Mouse (Mus musculus) frontal cortex, postnatal 14 days (tissue): ENCODE data around the gene Ncoa6.

ENCODE experiments used
- DNase-seq, 2 experiments: peaks; one replicate each; pipeline ENCODE4 v3.0.0; 2022; ENCODE audit warnings: low spot score in 2 of 2

Ncoa6 gene

GRCm38 (mm10) chr2:155369333-155369883 lies 104.3 kb downstream of the Ncoa6 start:
- DNase-seq = no peak

DNA sequence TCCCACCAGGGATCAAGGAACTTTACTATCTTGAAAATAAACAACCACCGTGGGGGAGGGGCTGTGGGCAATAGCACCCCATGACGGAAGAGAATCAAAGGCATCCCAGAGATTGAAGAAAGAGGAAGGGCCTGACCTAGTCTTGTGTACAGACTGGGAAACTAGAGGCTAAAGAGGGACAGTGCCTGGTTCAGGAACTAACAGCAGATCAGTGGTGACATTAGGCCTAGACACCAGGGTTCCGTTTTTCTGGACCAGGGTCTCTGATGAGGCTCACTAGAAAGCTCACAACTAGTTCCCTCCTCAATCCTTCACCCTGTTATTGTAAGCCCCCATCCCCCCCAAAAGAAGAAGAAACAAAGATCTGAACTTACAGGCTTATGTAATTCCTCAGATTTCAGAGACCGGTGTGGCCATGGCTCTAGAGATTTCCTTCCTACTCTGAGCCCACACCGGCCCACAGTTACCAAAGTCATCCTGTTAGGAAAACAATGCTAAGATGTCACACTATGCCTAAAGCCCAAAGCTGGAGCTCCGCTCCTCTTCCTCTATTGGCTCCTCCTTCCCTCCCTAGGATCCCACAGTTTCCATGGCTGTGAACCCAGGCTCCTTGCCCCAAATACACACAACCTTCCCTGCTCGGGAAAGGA lies 105.9 kb downstream of the Ncoa6 start:
- DNase-seq = no peak

DNA sequence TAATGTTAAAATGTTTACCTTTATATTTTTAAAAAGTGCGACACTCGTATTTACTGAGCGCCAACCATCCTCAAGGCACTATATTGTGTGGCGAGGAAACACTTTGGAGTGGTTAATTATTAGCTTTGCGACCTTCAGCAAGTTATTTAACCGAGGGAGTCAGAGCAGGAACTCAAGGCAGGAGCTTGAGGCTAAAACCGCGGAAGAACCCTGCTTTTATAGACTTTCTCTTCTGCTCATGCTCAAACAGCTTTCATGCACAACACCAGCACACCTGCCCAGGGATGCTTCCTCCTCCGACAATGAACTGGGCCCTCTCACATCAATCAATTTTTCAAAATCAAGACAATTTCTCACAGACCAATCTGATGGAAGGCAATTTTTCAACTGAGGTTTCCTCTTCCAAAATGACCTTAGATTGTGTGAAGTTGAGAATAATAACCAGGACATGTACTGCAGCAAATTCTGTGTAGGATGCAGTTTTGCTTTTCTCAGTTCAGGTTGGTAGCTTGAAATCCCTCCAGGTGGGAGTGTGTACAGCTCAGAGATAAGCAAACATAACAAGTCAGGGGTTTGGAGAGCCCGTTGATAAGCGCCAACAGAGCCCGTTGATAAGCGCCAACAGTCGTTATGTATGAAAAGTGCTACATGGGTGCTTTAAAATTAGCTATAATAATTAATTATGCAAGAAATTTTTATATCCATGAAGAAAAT lies 115.9 kb downstream of the Ncoa6 start:
- no peak for DNase-seq

- DNase-seq = peak; percentile 90
These were observed 116.6 kb downstream of the Ncoa6 start, which contains the start of gene Pigu for GRCm38 (mm10) chr2:155356971-155357591. Gene Pigu, minus strand, starts transcription at chr2:155357430.

DNA sequence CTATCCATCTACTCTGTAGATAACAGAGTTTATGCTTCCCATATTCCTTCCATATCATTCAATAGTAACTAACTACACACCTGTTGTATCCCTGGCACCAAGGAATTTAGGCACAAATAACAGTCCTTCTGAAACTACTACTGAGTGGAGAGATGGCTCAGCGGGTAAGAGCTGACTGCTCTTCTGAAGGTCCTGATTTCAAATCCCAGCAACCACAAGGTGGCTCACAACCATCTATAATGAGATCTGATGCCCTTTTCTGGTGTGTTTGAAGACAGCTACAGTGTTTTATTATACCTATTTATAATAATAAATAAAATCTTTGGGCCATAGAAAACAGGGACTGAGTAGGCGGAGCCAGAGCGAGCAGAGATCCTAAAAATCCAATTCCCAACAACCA lies 119.3 kb downstream of the Ncoa6 start:
- DNase-seq = no peak

DNA sequence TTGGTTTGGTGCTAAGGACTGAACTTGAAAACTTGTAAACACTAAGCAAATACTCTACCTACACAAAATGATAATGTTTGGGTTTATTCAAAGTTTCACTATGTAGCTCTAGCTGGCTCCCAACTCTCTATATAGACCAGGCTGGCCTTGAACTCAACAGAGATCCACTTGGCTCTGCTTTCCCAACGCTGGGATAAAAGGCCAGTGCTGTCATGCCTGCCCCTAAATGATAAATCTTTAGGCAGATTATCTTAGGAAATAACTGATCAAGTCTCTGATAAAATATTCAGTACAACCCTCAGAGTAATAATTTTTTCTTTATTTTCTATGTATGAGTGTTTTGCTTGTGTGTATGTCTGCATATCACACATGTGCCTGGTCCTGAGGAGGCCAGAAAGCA lies 127.0 kb downstream of the Ncoa6 start:
- no peak for DNase-seq
